Mouse (Mus musculus) layer of hippocampus, adult 2 months (tissue): ENCODE measurements around the gene Sox13. TPM values are rescaled to one million over a fixed set of nuclear protein-coding genes. Genes with fewer than 3 reads are reported as not detected.
A peak's percentile ranks its signal among the peaks of the same experiment; 100 is the strongest.

Experiments used
- DNase-seq, 2 experiments: peaks; one replicate each; pipeline ENCODE4 v3.0.0; 2022; ENCODE audit warnings: low spot score in 2 of 2
- H3K27ac ChIP-seq: fragments of 200-600 bp; 2 replicates; pipeline ENCODE4 v1.8.1; 2022
- H3K4me3 ChIP-seq: fragments of 200-600 bp; 2 replicates; pipeline ENCODE4 v1.8.1; 2022; ENCODE audit warnings: mild to moderate bottlenecking
- CTCF ChIP-seq: fragments of 200-600 bp; conservative IDR thresholded peaks from 2 replicates; pipeline ENCODE4 v1.8.1; 2022; ENCODE audit warnings: antibody characterized with exemption, mild to moderate bottlenecking, moderate library complexity
- total RNA-seq, 2 experiments: library from RNA; stranded (reverse); gene quantifications; 2 replicates each; pipeline ENCODE4 v1.2.3; 2021

The Sox13 gene
- total RNA-seq, 2 experiments from 2014 or later = 6.3 to 9.4 TPM

DNA sequence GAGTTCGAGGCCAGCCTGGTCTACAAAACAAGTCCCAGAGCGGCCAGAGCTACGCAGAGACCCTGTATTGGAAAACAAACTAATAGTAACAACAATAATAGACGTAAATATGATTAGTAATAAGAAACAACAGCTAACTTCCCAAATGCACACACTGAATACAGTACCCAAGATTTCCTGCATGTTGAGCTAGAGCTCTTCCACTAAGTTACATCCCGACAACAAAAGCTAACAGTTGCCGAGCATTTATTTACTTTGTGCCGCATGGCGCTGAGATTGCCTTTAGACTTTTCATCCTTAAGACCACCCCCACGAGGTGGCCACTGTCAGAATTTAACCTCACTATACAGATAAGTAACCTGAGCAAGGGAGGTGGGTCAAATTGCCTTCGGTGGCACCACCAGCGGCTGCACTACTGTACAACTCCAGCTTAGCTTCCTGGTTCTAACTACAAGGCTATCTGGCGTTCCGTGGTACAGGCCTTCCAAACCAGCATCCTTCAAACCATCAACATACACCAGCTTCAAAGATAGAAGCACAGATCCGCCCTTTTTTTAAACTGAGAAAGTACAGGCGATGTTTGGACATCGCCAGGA is 2.1 kb downstream of the Sox13 start:
- Histone ChIP-seq H3K4me3 (peak overlapping the region; percentile 73), H3K27ac (peak overlapping the region; percentile 76)
- DNase-seq = no peak
- peak; percentile 44 for TF ChIP-seq CTCF

GRCm38 (mm10) chr1:133421061-133421460 is 3.1 kb downstream of the Sox13 start:
- peak overlapping the region; percentile 1; the same call in 1 of the 2 replicates for H3K27ac ChIP-seq
- DNase-seq = no peak
- TF ChIP-seq CTCF = no peak
- no peak overlapping the region for H3K4me3 ChIP-seq

DNA sequence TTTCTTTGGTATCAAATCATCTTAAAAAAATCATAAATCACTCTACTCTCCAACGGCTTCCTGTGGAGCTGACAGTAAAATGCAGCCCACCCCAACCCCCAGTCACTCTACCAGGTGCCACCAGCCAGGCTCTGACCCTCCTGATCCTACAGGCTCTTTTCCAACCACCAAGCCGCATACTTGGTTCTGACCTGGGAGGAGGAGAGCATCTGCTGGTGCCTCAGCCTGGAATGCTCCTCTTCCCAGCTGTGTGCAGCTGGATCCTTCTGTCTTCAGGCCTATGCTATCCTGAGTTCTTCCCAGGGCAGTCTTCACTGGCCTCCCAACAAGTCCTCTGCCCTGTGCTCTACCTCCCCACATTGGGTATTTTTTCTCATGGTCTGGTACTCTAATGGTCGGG is 3.7 kb downstream of the Sox13 start:
- H3K4me3 ChIP-seq = no peak overlapping the region
- TF ChIP-seq CTCF = no peak
- DNase-seq = no peak
- peak overlapping the region; percentile 11; the same call in 1 of the 2 replicates for H3K27ac ChIP-seq

DNA sequence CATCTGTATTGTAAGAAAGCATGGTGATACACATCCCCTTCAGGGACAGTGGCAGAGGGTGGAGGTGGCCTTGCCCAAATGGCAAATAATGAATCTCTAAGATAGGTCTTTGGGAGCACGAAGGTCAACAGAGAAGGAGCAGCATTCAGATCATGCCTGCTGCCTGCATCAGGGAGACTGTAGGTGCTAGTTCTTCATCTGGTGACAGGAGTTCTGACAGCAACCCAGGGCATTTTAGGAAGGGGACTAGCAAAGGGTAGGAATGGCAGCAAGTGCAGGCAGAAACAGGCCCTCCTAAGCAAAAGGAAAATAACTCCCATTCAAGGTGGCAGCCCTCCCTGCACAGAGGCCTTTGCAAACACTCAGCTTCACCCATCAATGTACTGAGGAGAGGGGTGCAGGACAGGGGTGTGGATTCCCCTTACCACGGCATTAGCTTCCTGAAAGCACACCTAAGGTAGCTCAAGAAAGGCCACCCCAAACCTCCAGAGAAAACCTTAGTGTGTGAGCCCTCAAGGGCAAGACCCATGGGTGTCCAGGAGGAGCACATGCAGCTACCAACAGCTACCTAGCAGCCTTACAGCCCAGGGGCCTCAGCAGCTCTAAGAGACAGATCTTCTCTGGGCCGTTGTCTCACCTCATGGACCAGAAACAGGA is 4.9 kb downstream of the Sox13 start:
- no peak for TF ChIP-seq CTCF
- no peak overlapping the region for H3K4me3 ChIP-seq
- no peak for DNase-seq
- peak overlapping the region; percentile 44; the same call in 1 of the 2 replicates for H3K27ac ChIP-seq

- no peak; the same call in 1 of the 2 replicates for TF ChIP-seq CTCF
- peak in 1 of 2 experiments; percentile 24 for DNase-seq
- Histone ChIP-seq H3K4me3 (peak overlapping the region; percentile 45), H3K27ac (peak overlapping the region; percentile 44)
Observed at GRCm38 (mm10) chr1:133418164-133418800, 5.9 kb downstream of the Sox13 start.

DNA sequence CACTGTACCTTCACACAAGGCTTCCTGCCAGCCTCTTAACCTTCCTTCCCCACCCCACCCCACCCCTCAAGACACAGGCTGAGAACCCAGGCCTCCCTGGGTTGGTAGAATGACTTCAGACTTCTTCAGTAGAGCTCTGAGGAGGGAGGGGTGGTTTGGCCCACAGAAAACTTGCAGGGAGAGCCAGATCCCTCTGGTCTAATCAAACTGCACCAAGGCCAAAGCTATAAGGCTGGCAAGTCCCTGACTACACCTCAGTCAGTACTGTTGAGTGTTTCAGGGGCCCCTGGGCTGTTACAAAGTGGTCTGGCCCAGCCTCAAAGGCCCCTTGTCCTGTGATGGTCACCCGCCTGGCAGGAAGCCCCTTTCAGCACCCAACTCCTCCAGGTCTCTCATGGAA is 6.6 kb downstream of the Sox13 start:
- peak overlapping the region; percentile 44; the same call in 1 of the 2 replicates for H3K27ac ChIP-seq
- H3K4me3 ChIP-seq = peak overlapping the region; percentile 45; the same call in 1 of the 2 replicates
- no peak for TF ChIP-seq CTCF

DNA sequence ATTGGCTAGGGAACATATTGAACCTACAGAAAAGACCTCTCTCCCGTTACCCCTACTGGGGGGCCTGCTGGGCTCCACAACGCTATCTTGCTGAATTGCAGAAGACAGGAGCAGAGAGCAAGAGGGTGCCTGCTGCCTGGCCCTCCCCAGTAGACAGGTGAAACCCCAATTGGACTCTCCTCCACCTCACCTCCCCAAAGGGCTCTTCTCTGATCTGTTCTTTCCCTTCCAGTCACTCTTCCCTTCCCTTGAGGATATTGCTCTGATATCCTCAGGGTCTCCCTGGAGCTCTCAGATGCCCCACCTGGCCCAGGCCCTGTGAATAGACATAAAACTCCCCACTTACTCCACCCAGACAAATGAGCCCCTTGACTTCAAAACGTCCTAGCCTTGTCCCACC is 7.1 kb downstream of the Sox13 start:
- no peak for TF ChIP-seq CTCF
- no peak overlapping the region for H3K4me3 ChIP-seq
- DNase-seq = no peak
- no peak overlapping the region for H3K27ac ChIP-seq

More for the DNA sequence above, 6.6 kb downstream of the Sox13 start:
- DNase-seq = no peak

GRCm38 (mm10) chr1:133416472-133416871 is 7.7 kb downstream of the Sox13 start:
- Histone ChIP-seq H3K4me3 (no peak overlapping the region), H3K27ac (no peak overlapping the region)
- TF ChIP-seq CTCF = no peak
- no peak for DNase-seq

DNA sequence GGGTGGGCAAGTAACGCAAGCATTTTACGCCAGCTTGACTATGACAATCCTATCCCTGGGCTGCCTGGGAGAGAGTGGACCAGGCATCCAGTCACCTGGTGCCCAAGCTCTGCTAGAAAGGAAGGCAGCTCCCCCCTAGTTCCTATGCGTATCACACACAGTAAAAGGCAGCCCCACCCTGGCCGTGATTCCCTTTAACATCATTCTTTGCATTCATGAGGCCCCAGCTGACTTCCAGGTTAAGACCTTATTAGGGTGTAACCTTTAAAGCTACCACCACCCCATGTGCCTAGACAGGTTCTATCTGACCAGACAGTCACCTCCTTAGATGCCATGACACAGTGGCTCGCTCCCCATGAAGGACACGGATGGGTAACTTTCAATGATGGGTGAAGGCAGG is 8.7 kb downstream of the Sox13 start:
- no peak overlapping the region for H3K27ac ChIP-seq
- no peak for DNase-seq

DNA sequence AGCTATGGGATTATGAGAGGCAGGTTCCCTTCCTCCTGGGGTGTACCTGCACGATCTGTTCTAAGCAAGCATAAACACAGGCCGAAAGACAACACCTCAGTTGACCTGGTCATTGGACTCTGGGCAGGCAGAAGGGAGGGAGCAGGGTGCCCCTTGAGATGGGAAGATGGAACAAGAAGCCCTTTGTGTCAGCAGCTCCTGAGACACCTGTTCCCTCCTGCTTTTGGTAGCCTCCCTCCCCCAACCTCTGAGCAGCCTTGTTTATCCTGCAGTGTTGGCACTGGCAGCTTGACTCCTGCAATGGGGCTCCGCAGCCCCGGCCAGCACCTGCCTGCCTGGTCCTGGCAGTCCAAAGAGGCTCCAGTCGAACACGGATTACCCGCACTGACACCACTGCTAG is 9.1 kb downstream of the Sox13 start:
- Histone ChIP-seq H3K27ac (no peak overlapping the region), H3K4me3 (no peak overlapping the region)
- TF ChIP-seq CTCF = no peak
- DNase-seq = no peak

More for the DNA sequence above, 8.7 kb downstream of the Sox13 start:
- H3K4me3 ChIP-seq = no peak overlapping the region
- TF ChIP-seq CTCF = no peak

DNA sequence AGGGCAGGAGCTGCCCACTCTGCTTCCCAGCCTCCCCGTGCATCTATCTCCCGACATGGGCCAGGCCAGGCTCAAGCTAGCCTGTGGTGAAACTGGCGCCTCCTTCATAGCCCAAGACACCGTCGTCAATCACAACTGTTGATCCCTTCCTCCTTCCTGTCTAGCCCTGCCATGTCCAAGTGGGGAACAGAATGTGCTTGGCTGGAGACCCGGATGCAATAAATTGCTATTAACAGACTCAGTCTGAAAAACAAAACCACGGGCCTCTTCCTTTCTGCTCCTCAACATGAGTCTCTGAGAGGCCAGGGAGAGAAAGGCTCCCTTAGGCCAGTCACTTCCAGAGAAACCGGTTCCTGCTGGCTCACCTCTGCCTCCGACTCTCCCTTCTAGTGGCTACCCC is 11.2 kb downstream of the Sox13 start:
- DNase-seq = no peak
- no peak overlapping the region for H3K4me3 ChIP-seq
- no peak for TF ChIP-seq CTCF
- 0 out of 2 replicates have a peak overlapping the region, but pooled peaks have one; percentile 7 for H3K27ac ChIP-seq

- Histone ChIP-seq H3K27ac (peak overlapping the region; percentile 14; the same call in 1 of the 2 replicates), H3K4me3 (no peak overlapping the region)
- no peak for TF ChIP-seq CTCF
- no peak for DNase-seq
Observed at GRCm38 (mm10) chr1:133411506-133412147, 12.6 kb downstream of the Sox13 start.

DNA sequence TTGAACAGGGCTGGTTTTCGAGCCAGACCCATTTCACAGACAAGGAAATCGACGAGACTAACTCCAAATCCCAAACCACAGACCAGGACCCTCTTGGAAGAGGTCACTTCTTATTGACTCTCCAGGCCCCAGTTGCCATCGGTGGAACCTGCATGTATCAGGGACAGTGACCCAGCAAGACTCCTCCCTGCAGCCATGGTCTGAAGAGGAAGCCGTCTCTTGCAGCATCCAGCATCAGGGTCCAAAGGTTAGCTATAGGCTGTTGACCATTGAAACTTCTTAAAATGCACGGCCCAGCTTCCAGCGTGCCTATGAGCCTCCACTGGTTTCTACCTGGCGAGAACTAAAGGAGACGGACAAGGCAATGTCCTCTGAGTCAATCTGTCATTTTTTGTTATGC is 14.4 kb downstream of the Sox13 start:
- Histone ChIP-seq H3K4me3 (no peak overlapping the region), H3K27ac (no peak overlapping the region)
- TF ChIP-seq CTCF = no peak
- no peak for DNase-seq
